Mouse (Mus musculus): ENCODE data around the gene Klk1b24. TPM values are rescaled to one million over a fixed set of nuclear protein-coding genes. Genes with fewer than 3 reads are reported as not detected.
"Not testable (repeated sequence)": the region's sequence is repeated elsewhere in the genome, so short reads cannot be mapped to it uniquely, and the experiment has no call there.

Klk1b24 gene
- polyA plus RNA-seq, 2 experiments, result 0.08 TPM; not detected in 1

DNA sequence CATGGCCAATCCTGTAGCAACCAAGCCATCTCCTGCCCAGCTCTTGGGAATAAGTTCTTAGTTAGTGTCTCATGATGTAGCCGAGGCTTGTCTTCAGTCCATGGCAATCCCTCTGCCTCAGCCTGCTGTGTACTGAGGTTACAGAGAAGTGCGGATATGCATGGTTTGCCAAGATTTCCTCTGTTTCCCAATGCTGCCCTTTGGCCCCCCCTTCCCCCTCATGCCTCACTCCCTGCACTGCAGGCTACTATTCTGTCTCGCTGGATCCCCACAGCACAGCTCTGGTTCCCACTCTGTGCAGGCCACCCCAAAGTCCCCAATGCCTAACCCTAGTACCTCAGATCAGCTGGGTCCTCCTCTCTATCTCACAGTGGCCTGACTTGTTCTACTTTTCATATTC is 20.3 kb downstream of the Klk1b24 start:
- no peak overlapping the region for H3K4me3 ChIP-seq (replicated peaks; ENCODE audit: low read length)
- TF ChIP-seq POLR2A (IDR thresholded peaks at IDR 0.05; ENCODE audit: borderline replicate concordance, extremely low read depth, insufficient read depth, insufficient read length), result no peak
- WGBS, result 82% methylated on average over 3 of the region's 3 CpGs
- no peaks in the 10 kb centered on the region for H3K27me3 ChIP-seq (ENCODE audit: control insufficient read depth, insufficient read depth, low read length)
- H3K36me3 ChIP-seq (ENCODE audit: control insufficient read depth, insufficient read depth, low read length), result no peaks in the 10 kb centered on the region
- no peaks in the 10 kb centered on the region for H3K4me1 ChIP-seq (ENCODE audit: control insufficient read depth, insufficient read depth, low read length)
- no peak overlapping the region for H3K27ac ChIP-seq (replicated peaks; ENCODE audit: low read depth, low read length)
- DNase-seq (ENCODE audit: low spot score), result no peak
- no peak overlapping the region for H3K9ac ChIP-seq (ENCODE audit: low read depth, low read length, severe bottlenecking)
- ATAC-seq (ENCODE audit: low FRiP score, low read depth), result no peak
- no peak overlapping the region for H3K4me2 ChIP-seq (replicated peaks; ENCODE audit: low read depth, low read length, severe bottlenecking)
- no peaks in the 10 kb centered on the region for H3K9me3 ChIP-seq (ENCODE audit: control insufficient read depth, low read length)

GRCm38 (mm10) chr7:44215645-44216044 is 27.6 kb downstream of the Klk1b24 start, which contains the start of gene Klk1b5:
Gene Klk1b5, plus strand, starts transcription at chr7:44215945.
- H3K9me3 ChIP-seq (ENCODE audit: control insufficient read depth, low read length), result no peaks in the 10 kb centered on the region
- 83% methylated on average over 1 of the region's 1 CpGs for WGBS
- H3K9ac ChIP-seq (ENCODE audit: low read depth, low read length, severe bottlenecking), result no peak within 1 kb of the TSS
- no peak for DNase-seq (ENCODE audit: low spot score)
- no peak within 1 kb of the TSS for H3K27ac ChIP-seq (replicated peaks; ENCODE audit: low read depth, low read length)
- H3K36me3 ChIP-seq (ENCODE audit: control insufficient read depth, insufficient read depth, low read length), result no peaks in the 10 kb centered on the region
- H3K27me3 ChIP-seq (ENCODE audit: control insufficient read depth, insufficient read depth, low read length), result no peaks in the 10 kb centered on the region
- H3K4me2 ChIP-seq (replicated peaks; ENCODE audit: low read depth, low read length, severe bottlenecking), result no peak within 1 kb of the TSS
- no peak within 1 kb of the TSS for H3K4me3 ChIP-seq (replicated peaks; ENCODE audit: low read length)
- ATAC-seq (ENCODE audit: low FRiP score, low read depth), result no peak
- no peak for TF ChIP-seq POLR2A (IDR thresholded peaks at IDR 0.05; ENCODE audit: borderline replicate concordance, extremely low read depth, insufficient read depth, insufficient read length)
- no peaks in the 10 kb centered on the region for H3K4me1 ChIP-seq (ENCODE audit: control insufficient read depth, insufficient read depth, low read length)

- not testable (repeated sequence) for ATAC-seq (ENCODE audit: low FRiP score, low read depth)
- 75% methylated on average over 8 of the region's 10 CpGs for WGBS
These were observed 33.6 kb downstream of the Klk1b24 start for GRCm38 (mm10) chr7:44221601-44222000.

GRCm38 (mm10) chr7:44222335-44222734 is 34.3 kb downstream of the Klk1b24 start:
- H3K27me3 ChIP-seq (ENCODE audit: control insufficient read depth, insufficient read depth, low read length); H3K9me3 ChIP-seq (ENCODE audit: control insufficient read depth, low read length); DNase-seq (ENCODE audit: low spot score); H3K27ac ChIP-seq (replicated peaks; ENCODE audit: low read depth, low read length); H3K36me3 ChIP-seq (ENCODE audit: control insufficient read depth, insufficient read depth, low read length); H3K4me3 ChIP-seq (replicated peaks; ENCODE audit: low read length); H3K4me1 ChIP-seq (ENCODE audit: control insufficient read depth, insufficient read depth, low read length); H3K4me2 ChIP-seq (replicated peaks; ENCODE audit: low read depth, low read length, severe bottlenecking); ATAC-seq (ENCODE audit: low FRiP score, low read depth); H3K9ac ChIP-seq (ENCODE audit: low read depth, low read length, severe bottlenecking): not testable (repeated sequence)
- 78% methylated on average over 6 of the region's 6 CpGs for WGBS

More at GRCm38 (mm10) chr7:44221601-44222000, 33.6 kb downstream of the Klk1b24 start:
- H3K4me2 ChIP-seq (replicated peaks; ENCODE audit: low read depth, low read length, severe bottlenecking); H3K9ac ChIP-seq (ENCODE audit: low read depth, low read length, severe bottlenecking); H3K27me3 ChIP-seq (ENCODE audit: control insufficient read depth, insufficient read depth, low read length); H3K4me3 ChIP-seq (replicated peaks; ENCODE audit: low read length); H3K9me3 ChIP-seq (ENCODE audit: control insufficient read depth, low read length); DNase-seq (ENCODE audit: low spot score); H3K27ac ChIP-seq (replicated peaks; ENCODE audit: low read depth, low read length); H3K36me3 ChIP-seq (ENCODE audit: control insufficient read depth, insufficient read depth, low read length); H3K4me1 ChIP-seq (ENCODE audit: control insufficient read depth, insufficient read depth, low read length): not testable (repeated sequence)

DNA sequence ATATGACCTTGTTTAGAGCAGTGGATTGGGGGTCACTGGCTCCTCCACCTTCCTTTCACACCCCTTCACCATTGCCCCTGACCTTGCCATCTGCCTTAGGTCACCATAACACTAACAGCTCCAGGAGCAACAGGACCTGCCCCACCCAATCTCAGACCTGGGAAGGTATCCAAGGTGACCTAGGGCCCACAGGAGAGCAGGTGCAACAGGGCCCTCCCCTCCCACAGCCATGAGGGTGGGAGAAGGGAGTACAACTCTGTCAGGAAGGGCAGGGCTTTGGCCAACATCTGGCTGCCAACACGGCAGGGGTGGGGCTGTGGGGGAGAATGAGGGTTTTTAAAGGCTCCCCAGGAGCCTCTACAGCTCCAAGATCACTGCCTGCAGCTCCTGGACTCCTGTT is 37.0 kb downstream of the Klk1b24 start, which contains the start of gene Klk1:
Gene Klk1, plus strand, starts transcription at position 285 of the 400 bp plus-strand sequence.
- 50% methylated on average over 1 of the region's 1 CpGs for WGBS
- H3K27ac ChIP-seq (replicated peaks; ENCODE audit: low read depth, low read length), result no peak within 1 kb of the TSS
- no peaks in the 10 kb centered on the region for H3K4me1 ChIP-seq (ENCODE audit: control insufficient read depth, insufficient read depth, low read length)
- ATAC-seq (ENCODE audit: low FRiP score, low read depth) (no peak), DNase-seq (ENCODE audit: low spot score) (no peak)
- H3K9ac ChIP-seq (ENCODE audit: low read depth, low read length, severe bottlenecking), result no peak within 1 kb of the TSS
- no peak within 1 kb of the TSS for H3K4me2 ChIP-seq (replicated peaks; ENCODE audit: low read depth, low read length, severe bottlenecking)
- H3K36me3 ChIP-seq (ENCODE audit: control insufficient read depth, insufficient read depth, low read length), result no peaks in the 10 kb centered on the region
- H3K4me3 ChIP-seq (replicated peaks; ENCODE audit: low read length), result no peak within 1 kb of the TSS
- H3K27me3 ChIP-seq (ENCODE audit: control insufficient read depth, insufficient read depth, low read length), result no peaks in the 10 kb centered on the region
- H3K9me3 ChIP-seq (ENCODE audit: control insufficient read depth, low read length), result no peaks in the 10 kb centered on the region
- no peak for TF ChIP-seq POLR2A (IDR thresholded peaks at IDR 0.05; ENCODE audit: borderline replicate concordance, extremely low read depth, insufficient read depth, insufficient read length)

GRCm38 (mm10) chr7:44235909-44236308 is 47.9 kb downstream of the Klk1b24 start, which contains the start of gene Gm36864:
Gene Gm36864, plus strand, starts transcription at chr7:44236177.
- Histone ChIP-seq H3K27ac (replicated peaks; ENCODE audit: low read depth, low read length) (no peak within 1 kb of the TSS), H3K4me1 (ENCODE audit: control insufficient read depth, insufficient read depth, low read length) (no peaks in the 10 kb centered on the region), H3K36me3 (ENCODE audit: control insufficient read depth, insufficient read depth, low read length) (no peaks in the 10 kb centered on the region), H3K9ac (ENCODE audit: low read depth, low read length, severe bottlenecking) (no peak within 1 kb of the TSS), H3K4me2 (replicated peaks; ENCODE audit: low read depth, low read length, severe bottlenecking) (no peak within 1 kb of the TSS), H3K27me3 (ENCODE audit: control insufficient read depth, insufficient read depth, low read length) (no peaks in the 10 kb centered on the region), H3K4me3 (replicated peaks; ENCODE audit: low read length) (no peak within 1 kb of the TSS), H3K9me3 (ENCODE audit: control insufficient read depth, low read length) (no peaks in the 10 kb centered on the region)
- DNase-seq (ENCODE audit: low spot score), result no peak
- no peak for TF ChIP-seq POLR2A (IDR thresholded peaks at IDR 0.05; ENCODE audit: borderline replicate concordance, extremely low read depth, insufficient read depth, insufficient read length)
- WGBS, result 89% methylated on average over 3 of the region's 3 CpGs
- no peak for ATAC-seq (ENCODE audit: low FRiP score, low read depth)

Measured in limb, embryonic 14.5 days (tissue).